Mouse (Mus musculus): ENCODE measurements around the gene St7l. TPM values are rescaled to one million over a fixed set of nuclear protein-coding genes. Genes with fewer than 3 reads are reported as not detected.

Gene St7l
- 35.5 and 36.2 TPM in 2 replicates for polyA plus RNA-seq (2016; fragmentation: Nextera tagmentation; extraction: Ambion mirVana)

- H3K4me3 ChIP-seq, result peak within 1 kb of the TSS; percentile 98
- peaks cover 36% of the 10 kb centered on the region for H3K4me1 ChIP-seq
- H3K27me3 ChIP-seq (ENCODE audit: low read depth, poor library complexity, severe bottlenecking), result no peaks in the 10 kb centered on the region
- WGBS, result under 1% methylated on average over 43 of the region's 43 CpGs
- H3K9me3 ChIP-seq (replicated peaks), result no peaks in the 10 kb centered on the region
- peaks cover 28% of the 10 kb centered on the region for H3K36me3 ChIP-seq
- peak within 1 kb of the TSS; percentile 98 for H3K27ac ChIP-seq (replicated peaks)
- DNase-seq (ENCODE audit: low spot score), result peak; percentile 90
Measured at GRCm38 (mm10) chr3:104863786-104864650, at the start of gene St7l, which contains the start of gene Capza1. TSS of gene St7l (plus strand) at chr3:104864005. TSS of gene Capza1 (minus strand) at chr3:104864505.

GRCm38 (mm10) chr3:104814746-104815145 lies 49.1 kb upstream of the St7l start:
- H3K36me3 ChIP-seq, result no peaks in the 10 kb centered on the region
- H3K27ac ChIP-seq (replicated peaks), result no peak overlapping the region
- peaks cover 20% of the 10 kb centered on the region for H3K4me1 ChIP-seq
- H3K27me3 ChIP-seq (ENCODE audit: low read depth, poor library complexity, severe bottlenecking), result peaks cover 6% of the 10 kb centered on the region; the same call in 1 of the 2 replicates
- H3K4me3 ChIP-seq, result no peak overlapping the region
- H3K9me3 ChIP-seq (replicated peaks), result no peaks in the 10 kb centered on the region
- WGBS, result 90% methylated on average over 1 of the region's 1 CpGs
- DNase-seq (ENCODE audit: low spot score), result no peak

GRCm38 (mm10) chr3:104815346-104815745 lies 48.5 kb upstream of the St7l start:
- 0 out of 2 replicates have a peak, but pooled peaks cover under 1% of the 10 kb centered on the region for H3K36me3 ChIP-seq
- no peak for DNase-seq (ENCODE audit: low spot score)
- no peaks in the 10 kb centered on the region for H3K9me3 ChIP-seq (replicated peaks)
- H3K4me3 ChIP-seq, result no peak overlapping the region
- no peak overlapping the region for H3K27ac ChIP-seq (replicated peaks)
- H3K27me3 ChIP-seq (ENCODE audit: low read depth, poor library complexity, severe bottlenecking), result peaks cover 6% of the 10 kb centered on the region; the same call in 1 of the 2 replicates
- peaks cover 20% of the 10 kb centered on the region for H3K4me1 ChIP-seq
- WGBS, result 79% methylated on average over 2 of the region's 2 CpGs

GRCm38 (mm10) chr3:104816130-104816529 lies 47.7 kb upstream of the St7l start:
- 93% methylated on average over 7 of the region's 7 CpGs for WGBS
- Histone ChIP-seq H3K36me3 (peaks cover 7% of the 10 kb centered on the region; the same call in 1 of the 2 replicates), H3K27ac (replicated peaks) (no peak overlapping the region), H3K4me1 (peaks cover 20% of the 10 kb centered on the region), H3K27me3 (ENCODE audit: low read depth, poor library complexity, severe bottlenecking) (peaks cover 6% of the 10 kb centered on the region; the same call in 1 of the 2 replicates), H3K9me3 (replicated peaks) (no peaks in the 10 kb centered on the region), H3K4me3 (no peak overlapping the region)
- no peak for DNase-seq (ENCODE audit: low spot score)

DNA sequence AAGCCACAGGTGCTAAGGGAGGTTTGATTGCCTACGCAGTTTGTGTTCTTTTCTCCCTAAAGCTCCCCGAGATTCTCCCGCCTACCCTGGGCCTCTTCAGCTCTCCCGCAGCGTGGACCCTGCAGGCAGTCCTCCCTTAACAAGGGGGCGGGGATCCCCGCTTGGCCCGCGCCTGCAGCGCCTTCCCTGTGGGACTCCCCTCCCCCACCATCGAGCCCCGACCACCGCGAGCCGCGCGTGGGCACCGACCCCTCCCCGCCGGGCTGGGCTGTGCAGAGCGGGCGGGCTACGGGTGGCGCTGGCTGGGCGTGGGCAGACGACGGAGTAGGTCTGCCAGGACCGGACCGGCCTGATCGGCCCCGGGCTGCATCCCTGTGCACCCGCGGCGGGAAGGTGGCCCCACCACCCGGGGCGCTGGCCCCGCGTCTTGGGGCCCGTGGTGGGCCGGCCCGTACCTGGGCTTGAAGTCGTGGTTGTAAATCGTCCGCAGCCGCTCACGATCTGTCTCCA lies 46.3 kb upstream of the St7l start:
- Histone ChIP-seq H3K27ac (replicated peaks) (peak overlapping the region; percentile 86), H3K4me3 (peak overlapping the region; percentile 67), H3K36me3 (peaks cover 19% of the 10 kb centered on the region), H3K27me3 (ENCODE audit: low read depth, poor library complexity, severe bottlenecking) (peaks cover 6% of the 10 kb centered on the region; the same call in 1 of the 2 replicates), H3K4me1 (peaks cover 20% of the 10 kb centered on the region), H3K9me3 (replicated peaks) (no peaks in the 10 kb centered on the region)
- WGBS, result under 1% methylated on average over 46 of the region's 46 CpGs
- peak; percentile 52 for DNase-seq (ENCODE audit: low spot score)

DNA sequence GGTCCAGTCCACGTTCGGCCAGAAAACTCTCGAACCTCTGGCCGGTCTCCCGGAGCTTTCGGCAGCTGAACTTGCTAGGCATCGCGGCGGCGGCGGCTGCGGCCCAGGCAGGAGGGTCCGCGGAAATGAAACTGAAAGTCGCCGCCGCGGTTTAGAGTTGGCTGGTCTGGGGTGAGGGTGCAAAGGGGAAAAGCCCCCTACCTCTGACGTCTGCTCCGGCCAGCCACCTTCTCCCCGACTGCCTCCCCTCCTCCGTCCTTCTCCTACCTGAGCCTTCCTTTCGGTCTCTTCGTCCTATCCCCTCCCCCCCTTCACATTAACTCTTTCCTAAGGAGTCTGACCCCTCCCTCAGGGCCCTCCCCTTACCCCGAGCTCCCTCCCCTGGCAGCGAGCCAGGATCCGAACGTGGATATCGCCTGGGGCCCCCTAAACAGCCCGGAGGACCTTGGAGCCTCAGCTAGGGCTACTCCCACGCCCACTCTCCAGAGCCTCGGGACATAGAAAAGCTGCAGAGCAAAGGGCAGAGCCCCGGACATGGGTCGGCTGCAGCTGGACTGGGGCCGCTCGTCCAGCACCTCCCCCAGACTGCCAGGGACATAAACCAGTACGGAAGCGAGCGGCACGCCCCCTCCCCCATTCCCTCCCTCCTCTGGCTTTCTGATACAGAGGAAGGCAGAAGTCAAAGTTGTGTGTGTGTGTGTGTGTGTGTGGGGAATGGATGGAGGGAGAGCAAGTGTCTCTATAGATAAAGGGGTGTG lies 45.6 kb upstream of the St7l start, which contains the start of gene Mov10:
Mov10 (minus strand) TSS at position 573 of the 758 bp plus-strand sequence.
- Histone ChIP-seq H3K9me3 (replicated peaks) (no peaks in the 10 kb centered on the region), H3K4me3 (peak within 1 kb of the TSS; percentile 67), H3K36me3 (peaks cover 21% of the 10 kb centered on the region), H3K27ac (replicated peaks) (peak within 1 kb of the TSS; percentile 86), H3K4me1 (peaks cover 20% of the 10 kb centered on the region), H3K27me3 (ENCODE audit: low read depth, poor library complexity, severe bottlenecking) (peaks cover 6% of the 10 kb centered on the region; the same call in 1 of the 2 replicates)
- under 1% methylated on average over 40 of the region's 40 CpGs for WGBS
- DNase-seq (ENCODE audit: low spot score), result peak; percentile 73

DNA sequence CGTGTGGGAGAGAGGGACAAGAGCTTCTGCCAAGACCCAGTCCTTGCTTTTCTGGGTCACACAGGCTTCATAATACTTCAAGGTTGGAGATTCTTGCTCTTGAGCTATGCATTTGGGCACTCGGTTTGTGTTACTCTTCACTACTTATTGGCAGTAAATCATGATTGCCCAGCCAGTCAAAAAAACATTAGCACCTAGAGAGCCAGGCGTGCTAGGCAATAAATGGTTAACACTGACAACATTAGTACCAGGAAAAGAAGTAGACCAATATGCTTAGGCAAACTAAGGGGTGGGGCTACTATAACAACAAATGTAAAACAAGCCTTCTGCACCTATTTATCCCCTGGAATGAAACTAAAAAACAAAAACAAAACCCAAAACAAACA lies 45.1 kb upstream of the St7l start:
- 14% methylated on average over 3 of the region's 3 CpGs for WGBS
- DNase-seq (ENCODE audit: low spot score), result no peak
- Histone ChIP-seq H3K4me3 (peak overlapping the region; percentile 67), H3K36me3 (peaks cover 21% of the 10 kb centered on the region), H3K4me1 (peaks cover 20% of the 10 kb centered on the region), H3K9me3 (replicated peaks) (no peaks in the 10 kb centered on the region), H3K27me3 (ENCODE audit: low read depth, poor library complexity, severe bottlenecking) (peaks cover 6% of the 10 kb centered on the region; the same call in 1 of the 2 replicates), H3K27ac (replicated peaks) (peak overlapping the region; percentile 86; the same call in 1 of the 2 replicates)

DNA sequence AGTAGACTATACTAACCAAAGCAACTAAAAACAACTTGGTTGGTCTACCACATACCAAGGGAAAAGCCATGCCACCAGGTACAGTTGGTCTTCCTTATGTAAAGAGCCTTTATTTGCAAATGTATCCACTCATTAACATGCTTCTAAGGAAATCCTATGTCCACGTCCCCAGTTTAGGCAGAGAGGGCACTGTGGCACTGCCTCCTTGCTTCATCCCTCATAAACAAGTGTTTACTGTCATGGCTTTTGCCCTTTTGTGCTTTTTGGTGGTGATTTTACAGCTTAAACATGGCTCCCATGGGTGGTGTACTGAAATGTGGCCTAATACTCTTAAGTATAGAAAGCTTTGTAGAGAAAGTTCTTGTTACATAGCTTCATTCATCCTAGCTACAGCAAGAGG lies 43.4 kb upstream of the St7l start:
- H3K36me3 ChIP-seq, result peaks cover 27% of the 10 kb centered on the region
- no peak for DNase-seq (ENCODE audit: low spot score)
- no peak overlapping the region for H3K4me3 ChIP-seq
- 51% methylated on average over 1 of the region's 1 CpGs for WGBS
- no peaks in the 10 kb centered on the region for H3K9me3 ChIP-seq (replicated peaks)
- H3K27ac ChIP-seq (replicated peaks), result no peak overlapping the region
- H3K4me1 ChIP-seq, result peaks cover 20% of the 10 kb centered on the region
- H3K27me3 ChIP-seq (ENCODE audit: low read depth, poor library complexity, severe bottlenecking), result peaks cover 6% of the 10 kb centered on the region; the same call in 1 of the 2 replicates

DNA sequence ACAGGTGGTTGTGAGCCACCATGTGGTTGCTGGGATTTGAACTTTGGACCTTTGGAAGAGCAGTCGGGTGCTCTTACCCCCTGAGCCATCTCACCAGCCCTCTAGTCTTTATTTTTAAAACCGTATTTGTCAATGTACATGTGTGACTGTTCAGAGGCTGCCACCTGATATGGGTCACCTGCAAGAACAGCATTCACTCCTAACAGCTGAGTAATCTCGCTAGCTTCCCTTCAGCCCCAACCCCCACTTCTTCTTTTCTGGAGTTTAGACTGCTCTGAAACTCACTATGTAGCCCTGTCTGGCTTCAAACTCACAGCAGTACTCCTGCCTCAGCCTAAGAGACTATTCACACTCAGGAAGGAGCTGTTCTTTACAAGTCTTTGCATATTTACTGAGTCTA lies 41.4 kb upstream of the St7l start:
- no peaks in the 10 kb centered on the region for H3K27me3 ChIP-seq (ENCODE audit: low read depth, poor library complexity, severe bottlenecking)
- H3K4me1 ChIP-seq, result peaks cover 15% of the 10 kb centered on the region
- DNase-seq (ENCODE audit: low spot score), result no peak
- H3K9me3 ChIP-seq (replicated peaks), result no peaks in the 10 kb centered on the region
- WGBS, result 88% methylated on average over 3 of the region's 3 CpGs
- peaks cover 45% of the 10 kb centered on the region for H3K36me3 ChIP-seq
- no peak overlapping the region for H3K27ac ChIP-seq (replicated peaks)
- no peak overlapping the region for H3K4me3 ChIP-seq

- WGBS, result 93% methylated on average over 3 of the region's 3 CpGs
- no peak for DNase-seq (ENCODE audit: low spot score)
- no peaks in the 10 kb centered on the region for H3K9me3 ChIP-seq (replicated peaks)
- H3K36me3 ChIP-seq, result peaks cover 94% of the 10 kb centered on the region
- H3K27me3 ChIP-seq (ENCODE audit: low read depth, poor library complexity, severe bottlenecking), result no peaks in the 10 kb centered on the region
- H3K4me1 ChIP-seq, result no peaks in the 10 kb centered on the region
- no peak overlapping the region for H3K4me3 ChIP-seq
- no peak overlapping the region for H3K27ac ChIP-seq (replicated peaks)
Measured at GRCm38 (mm10) chr3:104835797-104836196, 28.0 kb upstream of the St7l start.

DNA sequence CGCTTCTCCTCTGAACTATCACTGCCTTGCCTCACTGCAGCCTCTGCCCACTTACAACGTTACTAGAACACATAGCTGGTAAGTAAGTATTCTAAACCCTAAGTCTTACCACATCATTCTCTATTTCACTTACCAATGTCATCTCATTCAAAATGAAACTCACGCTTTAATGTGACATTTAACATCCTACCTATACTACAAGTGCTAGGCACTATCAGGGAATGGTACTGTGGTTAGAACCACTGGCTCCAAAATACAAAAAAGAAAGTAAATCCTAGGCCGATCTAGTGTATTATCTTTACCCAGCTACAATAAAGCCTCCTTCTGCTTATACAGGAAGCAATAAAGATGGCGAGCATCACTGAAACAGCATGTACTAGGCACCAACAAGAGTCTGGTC lies 22.8 kb upstream of the St7l start:
- no peak overlapping the region for H3K27ac ChIP-seq (replicated peaks)
- DNase-seq (ENCODE audit: low spot score), result no peak
- no peak overlapping the region for H3K4me3 ChIP-seq
- WGBS, result 96% methylated on average over 5 of the region's 5 CpGs
- peaks cover 95% of the 10 kb centered on the region for H3K36me3 ChIP-seq
- H3K27me3 ChIP-seq (ENCODE audit: low read depth, poor library complexity, severe bottlenecking), result no peaks in the 10 kb centered on the region
- no peaks in the 10 kb centered on the region for H3K4me1 ChIP-seq
- no peaks in the 10 kb centered on the region for H3K9me3 ChIP-seq (replicated peaks)

DNA sequence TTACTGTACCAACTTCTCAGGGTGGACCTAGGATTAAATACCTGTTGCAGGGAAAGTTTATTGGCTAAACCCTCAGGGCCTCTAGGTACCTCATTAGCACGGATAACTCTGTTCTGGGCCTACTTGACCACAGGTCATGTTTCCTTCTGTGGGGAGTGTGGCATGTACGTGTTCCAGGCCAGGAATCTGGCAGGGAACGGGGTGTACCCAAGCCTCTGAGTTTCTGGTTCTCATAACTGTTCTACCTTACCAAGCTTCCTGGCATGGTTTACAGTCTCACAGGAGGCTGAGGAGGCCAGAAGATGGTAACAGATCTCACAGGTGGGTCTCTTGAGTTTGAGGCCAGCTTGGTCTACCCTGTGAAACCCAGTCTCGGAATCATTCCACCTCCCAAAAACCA lies 17.2 kb upstream of the St7l start:
- WGBS, result 97% methylated on average over 4 of the region's 4 CpGs
- Histone ChIP-seq H3K9me3 (replicated peaks) (0 out of 2 replicates have a peak, but pooled peaks cover 3% of the 10 kb centered on the region), H3K36me3 (peaks cover 78% of the 10 kb centered on the region)

More for the DNA sequence above, 17.2 kb upstream of the St7l start:
- no peak for DNase-seq (ENCODE audit: low spot score)
- Histone ChIP-seq H3K27ac (replicated peaks) (no peak overlapping the region), H3K4me3 (no peak overlapping the region), H3K4me1 (no peaks in the 10 kb centered on the region), H3K27me3 (ENCODE audit: low read depth, poor library complexity, severe bottlenecking) (no peaks in the 10 kb centered on the region)
